Mouse (Mus musculus) C2C12 (cell line): ENCODE measurements around the gene Olfr635. TPM values are rescaled to one million over a fixed set of nuclear protein-coding genes. Genes with fewer than 3 reads are reported as not detected.

Source experiments
- H3K27me3 ChIP-seq: one replicate; pipeline ENCODE4 v1.6.1; 2011; ENCODE audit not compliant: control insufficient read depth, insufficient read depth, insufficient read length
- H3K36me3 ChIP-seq: one replicate; pipeline ENCODE4 v1.6.1; 2011; ENCODE audit not compliant: control insufficient read depth, insufficient read depth
- H3K4me3 ChIP-seq: one replicate; pipeline ENCODE4 v1.5.1; 2011; ENCODE audit warnings: mild to moderate bottlenecking, control low read depth; ENCODE audit not compliant: poor library complexity, insufficient read depth, severe bottlenecking
- H3K79me2 ChIP-seq: one replicate; pipeline ENCODE4 v1.6.1; 2011; ENCODE audit not compliant: control insufficient read depth, insufficient read depth
- H3K79me3 ChIP-seq: one replicate; pipeline ENCODE4 v1.6.1; 2011; ENCODE audit warnings: low read depth, control low read depth
- H3ac ChIP-seq: one replicate; pipeline ENCODE3; 2011; ENCODE audit warnings: low read depth; ENCODE audit not compliant: control insufficient read depth, insufficient read length
- CEBPB ChIP-seq: IDR thresholded peaks from one replicate; pipeline ENCODE4 v1.6.1; 2011; ENCODE audit warnings: low read depth, mild to moderate bottlenecking, control low read depth, moderate library complexity
- CTCF ChIP-seq: IDR thresholded peaks from one replicate; pipeline ENCODE4 v1.5.1; 2011; ENCODE audit not compliant: control insufficient read depth, insufficient read depth, insufficient read length
- FOSL1 ChIP-seq: IDR thresholded peaks from one replicate; pipeline ENCODE4 v1.8.0; 2011; ENCODE audit warnings: mild to moderate bottlenecking, low read length; ENCODE audit not compliant: poor library complexity, insufficient read depth, severe bottlenecking
- MAX ChIP-seq: IDR thresholded peaks from one replicate; pipeline ENCODE4 v1.6.1; 2011; ENCODE audit warnings: mild to moderate bottlenecking, control low read depth
- MYOD1 ChIP-seq: IDR thresholded peaks from one replicate; pipeline ENCODE4 v1.6.1; 2011; ENCODE audit warnings: low read depth; ENCODE audit not compliant: control insufficient read depth, insufficient read length
- MYOG ChIP-seq: IDR thresholded peaks from one replicate; pipeline ENCODE4 v1.6.1; 2011; ENCODE audit not compliant: control insufficient read depth, insufficient read length; ENCODE audit errors: extremely low read depth
- USF1 ChIP-seq: IDR thresholded peaks from one replicate; pipeline ENCODE4 v1.6.1; 2011; ENCODE audit warnings: low read depth, mild to moderate bottlenecking, control low read depth, moderate library complexity
- polyA plus RNA-seq: library from polyadenylated mRNA; unstranded; fragments of >200 nt; fragmentation: generic; extraction: Trizol; gene quantifications from one replicate; pipeline ENCODE4 v1.2.1, GENCODE M21; 2012; ENCODE audit warnings: missing spikeins

Olfr635 gene
- polyA plus RNA-seq, 1 experiment = not detected

GRCm38 (mm10) chr7:104025473-104025872 is 54.5 kb downstream of the Olfr635 start, which contains the start of gene Olfr640:
Gene Olfr640, minus strand, starts transcription at chr7:104025573.
- Histone ChIP-seq H3K27me3 (no peaks in the 10 kb centered on the region), H3K4me3 (no peak within 1 kb of the TSS)
- TF ChIP-seq MAX = no peak
- no peak for TF ChIP-seq CEBPB
- no peak for TF ChIP-seq FOSL1
- TF ChIP-seq CTCF = no peak

GRCm38 (mm10) chr7:104026978-104027377 is 56.0 kb downstream of the Olfr635 start:
- Histone ChIP-seq H3K27me3 (no peaks in the 10 kb centered on the region), H3K79me2 (no peaks in the 10 kb centered on the region), H3K79me3 (no peaks in the 10 kb centered on the region), H3K4me3 (no peak overlapping the region), H3K36me3 (no peaks in the 10 kb centered on the region), H3ac (no peak overlapping the region)
- no peak for TF ChIP-seq MYOG
- TF ChIP-seq MAX = no peak
- no peak for TF ChIP-seq CTCF
- TF ChIP-seq USF1 = no peak
- TF ChIP-seq FOSL1 = no peak
- no peak for TF ChIP-seq CEBPB
- no peak for TF ChIP-seq MYOD1

More at GRCm38 (mm10) chr7:104025473-104025872, 54.5 kb downstream of the Olfr635 start, which contains the start of gene Olfr640:
- no peaks in the 10 kb centered on the region for H3K36me3 ChIP-seq
- H3K79me3 ChIP-seq = no peaks in the 10 kb centered on the region
- no peaks in the 10 kb centered on the region for H3K79me2 ChIP-seq
- H3ac ChIP-seq = no peak within 1 kb of the TSS

GRCm38 (mm10) chr7:104035145-104035544 is 64.2 kb downstream of the Olfr635 start, which contains the start of gene Olfr641:
Gene Olfr641, plus strand, starts transcription at chr7:104035445.
- no peaks in the 10 kb centered on the region for H3K27me3 ChIP-seq
- H3ac ChIP-seq = no peak within 1 kb of the TSS
- H3K4me3 ChIP-seq = no peak within 1 kb of the TSS
- no peaks in the 10 kb centered on the region for H3K79me3 ChIP-seq
- no peaks in the 10 kb centered on the region for H3K79me2 ChIP-seq
- no peaks in the 10 kb centered on the region for H3K36me3 ChIP-seq
- no peak for TF ChIP-seq CEBPB
- TF ChIP-seq MAX = no peak
- TF ChIP-seq MYOD1 = no peak
- no peak for TF ChIP-seq CTCF
- TF ChIP-seq FOSL1 = no peak
- no peak for TF ChIP-seq USF1
- no peak for TF ChIP-seq MYOG

Other genes with a start within 250 kb of the Olfr635 start
- gene Olfr628, start 240.8 kb upstream of the Olfr635 start, polyA plus RNA-seq = not detected
- gene Olfr629, start 226.2 kb upstream of the Olfr635 start, polyA plus RNA-seq = not detected
- not detected for gene Olfr630, start 213.8 kb upstream of the Olfr635 start, polyA plus RNA-seq
- not detected for gene Olfr69, start 199.6 kb upstream of the Olfr635 start, polyA plus RNA-seq
- not detected for gene Olfr68, start 191.5 kb upstream of the Olfr635 start, polyA plus RNA-seq
- not detected for gene Olfr67, start 179.3 kb upstream of the Olfr635 start, polyA plus RNA-seq
- not detected for gene Hbb-bt, start 157.2 kb upstream of the Olfr635 start, polyA plus RNA-seq
- gene Hbb-bs, start 143.1 kb upstream of the Olfr635 start, polyA plus RNA-seq = not detected
- gene Hbb-bh2, start 130.6 kb upstream of the Olfr635 start, polyA plus RNA-seq = not detected
- gene Hbb-bh1, start 128.0 kb upstream of the Olfr635 start, polyA plus RNA-seq = not detected
- gene Hbb-y, start 117.9 kb upstream of the Olfr635 start, polyA plus RNA-seq = not detected
- not detected for gene Olfr66, start 84.9 kb upstream of the Olfr635 start, polyA plus RNA-seq
- gene Olfr64, start 76.7 kb upstream of the Olfr635 start, polyA plus RNA-seq = not detected
- gene Olfr65, start 67.7 kb upstream of the Olfr635 start, polyA plus RNA-seq = not detected
- gene Olfr631, start 42.3 kb upstream of the Olfr635 start, polyA plus RNA-seq = not detected
- gene Olfr632, start 36.8 kb upstream of the Olfr635 start, polyA plus RNA-seq = not detected
- not detected for gene Olfr633, start 26.7 kb upstream of the Olfr635 start, polyA plus RNA-seq
- gene Olfr638, start 27.6 kb downstream of the Olfr635 start, polyA plus RNA-seq = not detected
- gene Olfr639, start 46.2 kb downstream of the Olfr635 start, polyA plus RNA-seq = not detected
- not detected for gene Olfr640, start 54.4 kb downstream of the Olfr635 start, polyA plus RNA-seq
- gene Olfr641, start 64.3 kb downstream of the Olfr635 start, polyA plus RNA-seq = not detected
- not detected for gene Olfr642, start 81.5 kb downstream of the Olfr635 start, polyA plus RNA-seq
- not detected for gene 4930516K23Rik, start 90.3 kb downstream of the Olfr635 start, polyA plus RNA-seq
- gene Olfr644, start 100.7 kb downstream of the Olfr635 start, polyA plus RNA-seq = not detected
- gene Olfr645, start 114.3 kb downstream of the Olfr635 start, polyA plus RNA-seq = not detected
- not detected for gene Olfr646, start 133.7 kb downstream of the Olfr635 start, polyA plus RNA-seq
- gene Ubqln5, start 158.7 kb downstream of the Olfr635 start, polyA plus RNA-seq = not detected
- gene Olfr643, start 166.3 kb downstream of the Olfr635 start, polyA plus RNA-seq = not detected
- not detected for gene Ubqln3, start 172.1 kb downstream of the Olfr635 start, polyA plus RNA-seq
- gene Ubqlnl, start 179.4 kb downstream of the Olfr635 start, polyA plus RNA-seq = not detected
- not detected for gene Olfm5, start 193.7 kb downstream of the Olfr635 start, polyA plus RNA-seq
- gene Olfr648, start 212.2 kb downstream of the Olfr635 start, polyA plus RNA-seq = not detected
- not detected for gene Olfr649, start 224.8 kb downstream of the Olfr635 start, polyA plus RNA-seq
- gene Trim6, start 247.6 kb downstream of the Olfr635 start, polyA plus RNA-seq = 0.05 TPM